Mouse (Mus musculus): ENCODE measurements around the gene Bmper. TPM values are rescaled to one million over a fixed set of nuclear protein-coding genes. Genes with fewer than 3 reads are reported as not detected.

Bmper gene
- total RNA-seq, 2 experiments from 2014 or later: 3.5 to 4.3 TPM

- intact Hi-C loops (cut with DNase I): no loop called here
Observed at GRCm38 (mm10) chr9:23358108-23358507, 135.2 kb downstream of the Bmper start.

GRCm38 (mm10) chr9:23363139-23363538 is 140.3 kb downstream of the Bmper start:
- DNase-seq: no peak
- intact Hi-C loops (cut with DNase I): no loop called here

More at GRCm38 (mm10) chr9:23358108-23358507, 135.2 kb downstream of the Bmper start:
- no peak for DNase-seq

GRCm38 (mm10) chr9:23363540-23363939 is 140.7 kb downstream of the Bmper start:
- intact Hi-C loops (cut with DNase I): no loop called here
- no peak for DNase-seq

- intact Hi-C loops (cut with DNase I): no loop called here
- DNase-seq: no peak
Observed at GRCm38 (mm10) chr9:23364047-23364446, 141.2 kb downstream of the Bmper start.

GRCm38 (mm10) chr9:23368124-23368523 is 145.2 kb downstream of the Bmper start:
- no peak for DNase-seq
- intact Hi-C loops (cut with DNase I): no loop called here

GRCm38 (mm10) chr9:23374789-23375460 is 152.0 kb downstream of the Bmper start:
- intact Hi-C loops (cut with DNase I): no loop called here

GRCm38 (mm10) chr9:23377831-23378730 is 155.2 kb downstream of the Bmper start:
- DNase-seq: no peak
- intact Hi-C loops (cut with DNase I): no loop called here

More at GRCm38 (mm10) chr9:23374789-23375460, 152.0 kb downstream of the Bmper start:
- no peak for DNase-seq

GRCm38 (mm10) chr9:23378731-23379170 is 155.9 kb downstream of the Bmper start:
- intact Hi-C loops (cut with DNase I): no loop called here
- DNase-seq: no peak

- intact Hi-C loops (cut with DNase I): no loop called here
- DNase-seq: no peak
Observed at GRCm38 (mm10) chr9:23380171-23380835, 157.4 kb downstream of the Bmper start.

- no peak for DNase-seq
- intact Hi-C loops (cut with DNase I): no loop called here
Observed at GRCm38 (mm10) chr9:23383291-23383690, 160.4 kb downstream of the Bmper start.

GRCm38 (mm10) chr9:23383837-23384236 is 161.0 kb downstream of the Bmper start:
- intact Hi-C loops (cut with DNase I): no loop called here
- DNase-seq: no peak

GRCm38 (mm10) chr9:23384880-23385279 is 162.0 kb downstream of the Bmper start:
- intact Hi-C loops (cut with DNase I): no loop called here
- no peak for DNase-seq

- intact Hi-C loops (cut with DNase I): no loop called here
Observed at GRCm38 (mm10) chr9:23386201-23386600, 163.3 kb downstream of the Bmper start.

GRCm38 (mm10) chr9:23390118-23390517 is 167.2 kb downstream of the Bmper start:
- intact Hi-C loops (cut with DNase I): loop anchor here (10.0 kb wide), 1 partner anchor 685 kb away; no protein-coding TSS in a partner anchor

More at GRCm38 (mm10) chr9:23386201-23386600, 163.3 kb downstream of the Bmper start:
- no peak for DNase-seq

GRCm38 (mm10) chr9:23394652-23395317 is 171.9 kb downstream of the Bmper start:
- intact Hi-C loops (cut with DNase I): loop anchor here (10.0 kb wide), 1 partner anchor 690 kb away; no protein-coding TSS in a partner anchor

More at GRCm38 (mm10) chr9:23390118-23390517, 167.2 kb downstream of the Bmper start:
- DNase-seq: peak in 1 of 2 experiments; percentile 33

GRCm38 (mm10) chr9:23396186-23396585 is 173.3 kb downstream of the Bmper start:
- intact Hi-C loops (cut with DNase I): loop anchor here (10.0 kb wide), 1 partner anchor 691 kb away; no protein-coding TSS in a partner anchor
- DNase-seq: peak; percentile 72 to 81

More at GRCm38 (mm10) chr9:23394652-23395317, 171.9 kb downstream of the Bmper start:
- peak in 1 of 2 experiments; percentile 40 for DNase-seq

GRCm38 (mm10) chr9:23397876-23398275 is 175.0 kb downstream of the Bmper start:
- intact Hi-C loops (cut with DNase I): loop anchor here (10.0 kb wide), 1 partner anchor 693 kb away; no protein-coding TSS in a partner anchor
- no peak for DNase-seq

- intact Hi-C loops (cut with DNase I): loop anchor here (10.0 kb wide), 1 partner anchor 695 kb away; no protein-coding TSS in a partner anchor
- DNase-seq: peak in 1 of 2 experiments; percentile 32
Observed at GRCm38 (mm10) chr9:23399638-23400284, 176.9 kb downstream of the Bmper start.

GRCm38 (mm10) chr9:23407416-23407815 is 184.5 kb downstream of the Bmper start:
- no peak for DNase-seq
- intact Hi-C loops (cut with DNase I): no loop called here

Data from heart, postnatal 10 days (tissue).